Mouse (Mus musculus) limb, embryonic 11.5 days (tissue): ENCODE data around the gene Lrfn1. TPM values are rescaled to one million over a fixed set of nuclear protein-coding genes. Genes with fewer than 3 reads are reported as not detected.
A peak's percentile ranks its signal among the peaks of the same experiment; 100 is the strongest.
"Not testable (repeated sequence)": the region's sequence is repeated elsewhere in the genome, so short reads cannot be mapped to it uniquely, and the experiment has no call there.

ENCODE experiments used
- ATAC-seq: fragments of 200-750 bp; cut with Nextera tagmentation; 2 replicates; pipeline ENCODE4 v1.8.0; 2017; ENCODE audit warnings: low read depth; ENCODE audit not compliant: insufficient number of reproducible peaks, low FRiP score, low TSS enrichment
- DNase-seq: peaks from one replicate; pipeline ENCODE4 v3.0.0-alpha.2; 2015; ENCODE audit warnings: low spot score
- H3K27ac ChIP-seq: fragments of 300-500 bp; sonication (generic); replicated peaks from 2 replicates; pipeline ENCODE4 v1.5.1; 2014; ENCODE audit warnings: low read depth, mild to moderate bottlenecking, low read length
- H3K27me3 ChIP-seq: fragments of 300-500 bp; sonication (generic); 2 replicates; pipeline ENCODE4 v1.6.1; 2014; ENCODE audit warnings: mild to moderate bottlenecking, low read length, mixed read lengths; ENCODE audit not compliant: control insufficient read depth, insufficient read depth
- H3K36me3 ChIP-seq: fragments of 300-500 bp; sonication (generic); 2 replicates; pipeline ENCODE4 v1.6.1; 2014; ENCODE audit warnings: mild to moderate bottlenecking, low read length, moderate library complexity, mixed read lengths; ENCODE audit not compliant: control insufficient read depth, insufficient read depth
- H3K4me1 ChIP-seq: fragments of 300-500 bp; sonication (generic); 2 replicates; pipeline ENCODE4 v1.6.1; 2014; ENCODE audit warnings: low read length, mixed read lengths; ENCODE audit not compliant: control insufficient read depth, insufficient read depth
- H3K4me2 ChIP-seq: fragments of 300-500 bp; sonication (generic); 2 replicates; pipeline ENCODE4 v1.6.1; 2014; ENCODE audit warnings: low read depth, mild to moderate bottlenecking, moderate library complexity; ENCODE audit not compliant: severe bottlenecking
- H3K4me3 ChIP-seq: fragments of 300-500 bp; sonication (generic); 2 replicates; pipeline ENCODE4 v1.5.1; 2014; ENCODE audit warnings: low read depth, low read length
- H3K9ac ChIP-seq: fragments of 300-500 bp; sonication (generic); 2 replicates; pipeline ENCODE4 v1.6.1; 2014; ENCODE audit warnings: mild to moderate bottlenecking, low read length
- H3K9me3 ChIP-seq: fragments of 300-500 bp; sonication (generic); 2 replicates; pipeline ENCODE4 v1.6.1; 2016; ENCODE audit warnings: low read length; ENCODE audit not compliant: control insufficient read depth
- WGBS: fragments of 180-500 bp; shearing (Covaris S2); extraction: QIAGEN DNeasy Blood & Tissue Kit; methylation state at CpG from one replicate; pipeline ENCODE4 v1.1.7; 2014; 5-methylcytosine and 5-hydroxymethylcytosine counted together
- polyA plus RNA-seq: library from polyadenylated mRNA; unstranded; fragments of >200 nt; fragmentation: Nextera tagmentation; extraction: Ambion mirVana; gene quantifications from 2 replicates; pipeline ENCODE4 v1.2.1, GENCODE M21; 2014

The Lrfn1 gene
- polyA plus RNA-seq, 1 experiment from 2014 or later = 5.8 TPM

DNA sequence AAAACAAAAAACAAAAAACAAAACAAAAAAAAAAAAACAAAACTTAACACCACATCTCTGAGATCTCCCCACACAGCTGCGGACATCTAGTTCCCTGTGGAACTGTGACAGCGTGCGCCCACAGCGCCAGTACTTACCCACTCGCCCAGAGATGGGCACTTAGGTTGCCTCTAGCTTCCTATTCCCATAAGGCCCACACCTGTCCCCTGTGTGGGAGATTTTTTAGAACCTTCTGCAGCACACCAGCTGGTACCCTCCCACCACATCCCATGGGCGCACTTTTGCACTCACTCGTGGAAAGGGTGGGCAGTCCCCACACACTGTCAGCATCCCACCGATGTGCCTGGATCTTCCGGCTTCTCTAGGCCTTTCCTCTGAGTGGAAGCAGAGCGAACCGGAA, 31.1 kb downstream of the Lrfn1 start:
- H3K4me1 ChIP-seq = 0 out of 2 replicates have a peak, but pooled peaks cover 3% of the 10 kb centered on the region
- H3K4me2 ChIP-seq = no peak overlapping the region
- H3K4me3 ChIP-seq = no peak overlapping the region
- WGBS = 83% methylated on average over 11 of the region's 11 CpGs
- no peak for DNase-seq
- H3K9ac ChIP-seq = no peak overlapping the region
- ATAC-seq = no peak
- H3K36me3 ChIP-seq = no peaks in the 10 kb centered on the region
- no peaks in the 10 kb centered on the region for H3K27me3 ChIP-seq
- H3K9me3 ChIP-seq = no peaks in the 10 kb centered on the region
- H3K27ac ChIP-seq = no peak overlapping the region

DNA sequence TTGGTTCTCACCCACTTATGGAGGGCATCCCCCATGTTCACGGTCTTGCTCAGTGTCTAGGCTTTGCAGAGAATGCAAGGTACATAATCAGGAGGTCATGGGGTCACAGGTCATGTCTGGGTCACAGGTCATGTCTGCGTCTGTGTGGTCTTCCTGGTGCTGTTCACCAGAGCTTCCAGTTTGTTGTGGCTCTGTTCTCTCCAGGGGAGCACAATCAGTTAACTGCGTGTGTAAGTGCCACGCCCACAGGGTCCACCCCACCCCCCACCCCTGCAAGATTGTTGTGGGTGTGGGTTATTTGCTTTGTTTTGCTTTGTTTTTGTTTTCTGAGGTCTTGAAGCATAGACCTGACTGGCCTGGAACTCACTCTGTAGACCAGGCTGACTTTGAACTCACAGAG, 32.4 kb downstream of the Lrfn1 start:
- Histone ChIP-seq H3K27ac (no peak overlapping the region), H3K9me3 (no peaks in the 10 kb centered on the region)

DNA sequence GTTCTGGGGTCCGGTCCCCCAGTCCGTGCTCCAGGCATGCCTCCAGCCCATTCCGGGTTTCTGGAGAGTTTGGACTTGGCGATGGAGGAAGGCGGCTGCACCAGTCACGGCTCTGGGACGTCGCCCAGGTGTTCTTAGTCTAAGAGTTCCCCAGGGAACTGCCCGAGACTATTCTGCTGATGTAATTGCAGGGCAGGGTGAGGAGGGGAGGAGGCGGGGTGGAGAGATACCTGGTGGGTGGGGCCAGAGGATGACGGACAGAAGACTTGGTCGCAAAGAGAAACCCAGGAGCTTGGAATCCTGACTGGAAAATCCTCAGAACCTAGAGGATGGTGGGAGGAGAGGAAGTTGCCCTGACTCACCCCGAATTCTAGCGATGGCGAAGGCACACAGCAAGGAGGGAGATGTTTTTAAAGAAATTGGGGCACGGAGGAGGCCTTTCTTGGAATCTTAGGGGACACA, 36.3 kb downstream of the Lrfn1 start:
- Histone ChIP-seq H3K4me3 (no peak overlapping the region), H3K9me3 (no peaks in the 10 kb centered on the region), H3K9ac (no peak overlapping the region), H3K27me3 (no peaks in the 10 kb centered on the region), H3K4me1 (0 out of 2 replicates have a peak, but pooled peaks cover 5% of the 10 kb centered on the region), H3K27ac (no peak overlapping the region), H3K4me2 (peak overlapping the region; percentile 35), H3K36me3 (no peaks in the 10 kb centered on the region)
- WGBS = 7% methylated on average over 16 of the region's 16 CpGs
- ATAC-seq = no peak
- peak; percentile 43 for DNase-seq

More for the DNA sequence above, 32.4 kb downstream of the Lrfn1 start:
- Histone ChIP-seq H3K4me3 (no peak overlapping the region), H3K4me1 (0 out of 2 replicates have a peak, but pooled peaks cover 5% of the 10 kb centered on the region), H3K36me3 (no peaks in the 10 kb centered on the region), H3K9ac (no peak overlapping the region), H3K4me2 (no peak overlapping the region), H3K27me3 (no peaks in the 10 kb centered on the region)
- no peak for DNase-seq
- no peak for ATAC-seq
- WGBS = 24% methylated on average over 4 of the region's 4 CpGs

DNA sequence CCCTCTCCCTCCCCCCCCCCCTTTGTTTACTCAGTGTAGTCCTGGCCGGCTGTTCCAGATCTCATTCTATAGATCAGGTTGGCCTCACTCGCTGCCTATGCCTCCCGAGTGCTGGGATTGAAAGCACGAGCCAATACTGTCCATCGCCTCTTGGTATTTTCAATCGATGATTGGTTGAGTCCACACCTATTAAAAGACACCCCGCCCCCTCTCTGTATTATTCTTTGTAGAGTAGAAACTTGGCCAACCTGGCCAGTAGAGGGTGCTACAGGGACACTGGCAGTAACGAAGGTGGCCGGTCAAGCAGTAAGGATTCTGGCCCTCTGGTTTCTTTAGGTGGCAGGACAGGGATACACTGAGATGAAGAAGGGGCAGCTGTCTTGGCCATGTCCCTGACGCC, 38.6 kb downstream of the Lrfn1 start:
- H3K9ac ChIP-seq = no peak overlapping the region
- H3K27ac ChIP-seq = no peak overlapping the region
- no peak overlapping the region for H3K4me3 ChIP-seq
- ATAC-seq = no peak
- no peak overlapping the region for H3K4me2 ChIP-seq
- H3K4me1 ChIP-seq = 0 out of 2 replicates have a peak, but pooled peaks cover 5% of the 10 kb centered on the region
- H3K27me3 ChIP-seq = no peaks in the 10 kb centered on the region
- 4% methylated on average over 10 of the region's 10 CpGs for WGBS
- peak; percentile 68 for DNase-seq
- no peaks in the 10 kb centered on the region for H3K9me3 ChIP-seq
- H3K36me3 ChIP-seq = no peaks in the 10 kb centered on the region

DNA sequence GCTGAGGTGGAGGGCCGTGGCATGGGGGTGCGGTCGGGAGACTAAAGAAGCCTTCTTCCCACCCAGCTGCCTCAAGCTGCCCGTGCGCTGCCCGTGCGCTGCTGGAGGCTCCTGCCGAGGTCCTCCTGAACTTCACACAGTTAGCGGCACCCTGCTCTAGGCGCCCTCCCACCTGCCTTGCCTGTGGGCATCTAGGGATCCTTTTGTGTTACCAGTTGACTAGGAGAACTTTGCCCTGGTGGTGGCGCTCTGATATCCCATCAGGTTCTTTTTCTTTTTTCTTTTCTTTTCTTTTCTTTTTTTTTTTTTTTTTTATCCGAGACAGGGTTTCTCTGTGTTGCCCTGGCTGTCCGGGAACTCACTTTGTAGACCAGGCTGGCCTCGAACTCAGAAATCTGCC, 39.1 kb downstream of the Lrfn1 start:
- Histone ChIP-seq H3K36me3 (no peaks in the 10 kb centered on the region), H3K9ac (no peak overlapping the region), H3K4me3 (no peak overlapping the region), H3K4me2 (no peak overlapping the region), H3K27me3 (no peaks in the 10 kb centered on the region), H3K4me1 (0 out of 2 replicates have a peak, but pooled peaks cover 5% of the 10 kb centered on the region), H3K27ac (no peak overlapping the region), H3K9me3 (no peaks in the 10 kb centered on the region)
- DNase-seq = no peak
- ATAC-seq = no peak
- 29% methylated on average over 14 of the region's 14 CpGs for WGBS

DNA sequence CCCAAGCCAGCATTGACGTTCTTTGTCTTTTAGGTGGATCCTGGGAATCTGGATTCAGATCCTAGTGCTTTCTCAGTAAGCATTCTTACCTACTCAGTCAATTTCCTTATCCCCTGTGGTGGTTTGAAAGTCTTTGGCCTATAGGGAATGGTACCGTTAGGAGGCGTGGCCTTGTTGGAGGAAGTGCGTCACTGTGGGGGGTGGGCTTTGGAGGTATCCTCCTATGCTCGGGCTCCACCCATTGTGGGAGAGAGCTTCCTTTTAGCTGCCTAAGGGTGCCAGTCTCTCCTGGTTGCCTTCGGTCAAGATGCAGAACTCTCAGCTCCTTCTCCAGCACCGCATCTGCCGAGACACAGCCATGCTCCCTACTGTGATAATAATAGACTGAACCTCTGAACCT, 40.5 kb downstream of the Lrfn1 start:
- Histone ChIP-seq H3K4me2 (no peak overlapping the region), H3K36me3 (no peaks in the 10 kb centered on the region), H3K4me3 (no peak overlapping the region), H3K4me1 (0 out of 2 replicates have a peak, but pooled peaks cover 5% of the 10 kb centered on the region), H3K9me3 (no peaks in the 10 kb centered on the region), H3K27ac (no peak overlapping the region), H3K27me3 (no peaks in the 10 kb centered on the region), H3K9ac (no peak overlapping the region)
- WGBS = 86% methylated on average over 8 of the region's 8 CpGs
- ATAC-seq (no peak), DNase-seq (no peak)

DNA sequence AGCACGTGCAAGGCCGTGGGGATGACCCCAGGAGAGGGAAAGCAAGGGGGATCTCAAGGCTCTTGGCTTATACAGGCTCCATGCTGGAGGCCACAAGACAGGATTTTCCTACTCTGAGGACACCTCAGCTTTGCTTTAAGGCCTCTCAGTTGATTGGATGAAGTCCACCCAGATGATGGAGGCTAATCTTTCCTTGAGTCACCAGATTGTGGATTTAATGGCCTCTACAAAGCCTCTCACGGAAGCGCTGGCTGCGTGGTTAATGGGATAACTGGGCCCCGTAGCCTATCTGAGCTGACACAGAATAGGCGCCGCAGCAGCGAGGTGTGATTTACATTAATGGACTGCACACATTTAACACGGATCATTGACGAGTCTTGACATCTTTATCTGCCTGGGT, 43.6 kb downstream of the Lrfn1 start:
- H3K27me3 ChIP-seq = no peaks in the 10 kb centered on the region
- 76% methylated on average over 11 of the region's 11 CpGs for WGBS
- H3K4me2 ChIP-seq = no peak overlapping the region
- H3K27ac ChIP-seq = no peak overlapping the region
- no peaks in the 10 kb centered on the region for H3K36me3 ChIP-seq
- no peak overlapping the region for H3K9ac ChIP-seq
- H3K9me3 ChIP-seq = no peaks in the 10 kb centered on the region
- ATAC-seq = no peak
- H3K4me3 ChIP-seq = no peak overlapping the region
- DNase-seq = no peak
- H3K4me1 ChIP-seq = no peaks in the 10 kb centered on the region

DNA sequence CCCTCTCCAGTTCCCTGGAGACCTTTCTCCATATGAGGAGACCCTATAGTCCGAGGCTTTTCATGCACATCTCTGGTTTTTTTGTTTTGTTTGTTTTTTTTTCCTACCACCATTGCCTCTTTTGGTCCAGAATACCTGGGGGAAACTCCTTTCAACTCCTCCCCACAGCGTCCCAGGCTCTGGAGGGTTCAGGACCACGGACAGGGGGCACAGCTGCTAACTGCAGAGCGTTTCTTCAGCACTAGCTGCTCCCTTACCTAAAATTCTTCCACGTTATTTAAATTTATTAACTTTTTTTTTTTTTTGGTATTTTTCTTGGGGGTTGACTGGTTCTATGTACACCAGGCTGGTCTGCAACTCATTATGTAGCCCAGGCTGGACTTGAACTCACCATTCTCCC, 53.8 kb downstream of the Lrfn1 start:
- Histone ChIP-seq H3K9ac (no peak overlapping the region), H3K4me1 (no peaks in the 10 kb centered on the region), H3K4me3 (no peak overlapping the region), H3K27me3 (no peaks in the 10 kb centered on the region), H3K4me2 (no peak overlapping the region), H3K36me3 (no peaks in the 10 kb centered on the region), H3K9me3 (no peaks in the 10 kb centered on the region), H3K27ac (no peak overlapping the region)
- WGBS = 9% methylated on average over 5 of the region's 5 CpGs
- DNase-seq (peak; percentile 73), ATAC-seq (no peak)

DNA sequence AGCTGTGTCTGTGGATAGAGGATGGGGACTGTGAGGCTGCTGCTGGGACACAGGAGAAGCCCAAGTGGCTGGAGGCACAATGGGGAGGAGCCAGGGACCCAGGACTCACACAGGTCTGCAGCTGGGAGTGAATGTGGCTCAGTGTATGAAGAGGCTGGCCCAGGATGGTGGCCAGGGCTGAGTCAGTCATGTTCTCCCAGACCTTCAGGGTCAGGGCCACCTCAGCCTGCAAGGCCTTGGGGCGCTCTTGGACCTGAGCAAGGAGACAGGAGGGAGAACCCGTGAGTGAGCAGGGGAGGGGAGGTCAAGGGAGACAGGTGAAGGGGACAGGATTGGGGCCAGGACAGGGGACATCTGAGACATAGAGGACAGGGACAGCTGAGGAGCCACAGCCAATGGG, 57.3 kb downstream of the Lrfn1 start:
- WGBS = 73% methylated on average over 2 of the region's 2 CpGs
- not testable (repeated sequence) for H3K36me3 ChIP-seq, ATAC-seq, H3K4me1 ChIP-seq, H3K27me3 ChIP-seq, H3K9ac ChIP-seq, DNase-seq, H3K27ac ChIP-seq, H3K4me3 ChIP-seq, H3K9me3 ChIP-seq, H3K4me2 ChIP-seq
